Mouse (Mus musculus) MEL (cell line): ENCODE measurements around the gene Palm.

ENCODE experiments used
- CTCF ChIP-seq, 3 experiments: IDR thresholded peaks in 2 of 3; conservative IDR thresholded peaks in 1 of 3; 2 replicates each; pipeline ENCODE4 v1.5.1; 2011 to 2012; ENCODE audit warnings: low read length in 3 of 3, low read depth in 2 of 3, mild to moderate bottlenecking in 2 of 3, improper control_type of control experiment in 1 of 3, inconsistent platforms in 1 of 3, mixed read lengths in 1 of 3, moderate library complexity in 1 of 3; ENCODE audit not compliant: control insufficient read depth in 1 of 3, insufficient read depth in 1 of 3, poor library complexity in 1 of 3, severe bottlenecking in 1 of 3
- JUND ChIP-seq: IDR thresholded peaks from 2 replicates; pipeline ENCODE4 v1.6.1; 2011; ENCODE audit warnings: low read depth, mild to moderate bottlenecking, improper control_type of control experiment, low read length
- USF2 ChIP-seq, 2 experiments: IDR thresholded peaks; 2 replicates each; pipeline ENCODE4 v1.6.1; 2011 to 2012; ENCODE audit warnings: improper control_type of control experiment in 2 of 2, low read length in 2 of 2, borderline replicate concordance in 1 of 2, inconsistent platforms in 1 of 2, low read depth in 1 of 2, mild to moderate bottlenecking in 1 of 2; ENCODE audit not compliant: insufficient read depth in 1 of 2
- ZC3H11A ChIP-seq: IDR thresholded peaks from 2 replicates; pipeline ENCODE4 v1.6.1; 2012; ENCODE audit warnings: low read depth, mild to moderate bottlenecking, inconsistent platforms, low read length, improper control_type of control experiment

DNA sequence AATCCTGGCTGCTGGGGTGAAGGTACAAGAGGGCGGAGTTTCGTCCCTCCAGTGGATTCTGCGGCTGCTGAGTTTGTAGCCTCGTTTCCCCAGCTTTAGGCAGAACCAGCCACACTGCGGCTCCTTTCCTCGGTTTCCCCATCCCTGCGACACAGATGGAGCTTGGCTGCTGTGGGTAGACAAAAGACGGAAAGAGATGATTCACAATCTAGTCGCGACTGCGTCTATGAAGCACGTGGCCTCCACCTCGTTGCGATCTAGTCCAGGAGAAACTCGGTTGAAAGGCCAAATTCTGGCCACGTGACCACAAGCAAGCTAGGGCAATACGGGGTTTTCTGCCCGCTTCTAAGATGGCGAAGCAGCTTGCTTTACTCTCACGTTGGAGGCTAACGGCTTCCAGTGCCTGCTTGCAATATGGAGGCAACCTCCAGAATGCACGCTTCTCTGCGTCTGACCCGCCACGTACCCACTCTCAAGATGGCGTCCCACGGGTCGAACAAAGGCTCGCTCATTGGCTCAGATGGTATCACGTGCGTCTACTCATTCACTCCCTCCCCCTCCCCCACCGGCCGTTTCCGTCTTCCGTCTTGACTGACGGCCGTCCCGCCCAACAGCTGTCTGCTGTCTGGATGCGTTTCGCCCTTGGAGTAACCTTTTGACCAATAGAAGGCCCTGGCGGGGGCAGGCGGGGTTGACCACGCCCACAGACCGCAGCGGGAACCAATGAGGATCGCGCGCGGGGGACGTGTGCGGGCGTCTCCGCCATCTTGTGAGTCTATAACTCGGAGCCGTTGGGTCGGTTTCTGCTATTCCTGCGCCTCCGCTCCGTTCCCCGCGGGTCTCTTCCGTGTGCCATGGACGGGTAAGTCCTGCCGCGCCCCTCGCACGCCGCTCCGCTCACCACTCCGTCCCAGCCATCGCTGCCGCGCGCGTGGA, 60.8 kb downstream of the Palm start, which contains the start of gene Ptbp1:
- TF ChIP-seq ZC3H11A (no peak), CTCF (IDR thresholded peaks at IDR 0.05 in 2 of 3, conservative IDR thresholded peaks at IDR 0.05 in 1 of 3; ENCODE audit: control insufficient read depth in 1 of 3, insufficient read depth in 1 of 3, low read depth in 2 of 3, low read length in 3 of 3, poor library complexity in 1 of 3, severe bottlenecking in 1 of 3) (no peak), JUND (no peak), USF2 (IDR thresholded peaks at IDR 0.05; ENCODE audit: borderline replicate concordance in 1 of 2, insufficient read depth in 1 of 2, low read depth in 1 of 2, low read length in 2 of 2) (peak; percentile 64 to 90; a peak in 3 of 4 replicates)
